In genomic region chr15:89547321-89547720, GRCm38 (mm10) we compare ENCODE assay signal across 8 mouse cellular contexts. TPM values are rescaled to one million over a fixed set of nuclear protein-coding genes. Genes with fewer than 3 reads are reported as not detected.
DNase-seq lines count a peak whose midpoint lies in the region; ATAC-seq and TF ChIP-seq lines count a peak whose summit lies in the region.

No protein-coding gene starts in this region.

- TF ChIP-seq EP300 in stomach, postnatal 0 days (optimal IDR thresholded peaks at IDR 0.05) = no peak

- no peak for TF ChIP-seq CTCF in stomach, postnatal 0 days (IDR thresholded peaks at IDR 0.05; ENCODE audit: low read depth)

- ATAC-seq in heart, embryonic 12.5 days (ENCODE audit: insufficient number of reproducible peaks, low FRiP score) = no peak
- ATAC-seq in stomach, embryonic 14.5 days (ENCODE audit: insufficient number of reproducible peaks, insufficient read depth, low FRiP score, low read depth) = no peak
- no peak for ATAC-seq in stomach, postnatal 0 days (ENCODE audit: low FRiP score, low TSS enrichment)

- peaks cover 15% of the 10 kb centered on the region for H3K4me1 ChIP-seq in heart, embryonic 12.5 days (replicated peaks)
- no peaks in the 10 kb centered on the region for H3K4me1 ChIP-seq in stomach, embryonic 14.5 days (ENCODE audit: control insufficient read depth, insufficient read depth, low read length)
- no peaks in the 10 kb centered on the region for H3K4me1 ChIP-seq in stomach, postnatal 0 days (replicated peaks; ENCODE audit: control insufficient read depth, insufficient read depth)
- peaks cover 19% of the 10 kb centered on the region for H3K4me1 ChIP-seq in limb, embryonic 10.5 days

- no peak for DNase-seq in heart, postnatal 10 days
- DNase-seq in stomach, postnatal 0 days (ENCODE audit: low spot score) = no peak
- DNase-seq in limb, embryonic 10.5 days (ENCODE audit: low spot score) = no peak
- DNase-seq in right cerebral cortex, adult 18-20 months = no peak
- no peak for DNase-seq in kidney, adult 11 months
- no peak for DNase-seq in right cerebral cortex, postnatal 25 days

- peaks cover 34% of the 10 kb centered on the region for H3K36me3 ChIP-seq in heart, embryonic 12.5 days
- no peaks in the 10 kb centered on the region; the same call in 1 of the 2 replicates for H3K36me3 ChIP-seq in stomach, embryonic 14.5 days (ENCODE audit: control insufficient read depth, insufficient read depth, low read length)
- H3K36me3 ChIP-seq in stomach, postnatal 0 days (ENCODE audit: control insufficient read depth, insufficient read depth, low read length) = no peaks in the 10 kb centered on the region
- H3K36me3 ChIP-seq in limb, embryonic 10.5 days = peaks cover 50% of the 10 kb centered on the region

- WGBS in heart, embryonic 12.5 days = 60% methylated on average over 8 of the region's 8 CpGs
- 56% methylated on average over 8 of the region's 8 CpGs for WGBS in stomach, embryonic 14.5 days
- WGBS in stomach, postnatal 0 days = 57% methylated on average over 8 of the region's 8 CpGs
- WGBS in limb, embryonic 10.5 days = 50% methylated on average over 8 of the region's 8 CpGs

- no peaks in the 10 kb centered on the region for H3K9me3 ChIP-seq in heart, embryonic 12.5 days (replicated peaks)
- no peaks in the 10 kb centered on the region for H3K9me3 ChIP-seq in stomach, embryonic 14.5 days (ENCODE audit: control insufficient read depth, low read depth, low read length)
- H3K9me3 ChIP-seq in stomach, postnatal 0 days (ENCODE audit: control insufficient read depth, low read length) = no peaks in the 10 kb centered on the region
- H3K9me3 ChIP-seq in limb, embryonic 10.5 days (replicated peaks) = no peaks in the 10 kb centered on the region

- H3K4me2 ChIP-seq in heart, embryonic 12.5 days = peak overlapping the region; percentile 84
- H3K4me2 ChIP-seq in stomach, embryonic 14.5 days (replicated peaks; ENCODE audit: low read depth, low read length) = peak overlapping the region; percentile 44
- H3K4me2 ChIP-seq in stomach, postnatal 0 days (replicated peaks; ENCODE audit: low read depth) = no peak overlapping the region

- peaks cover 38% of the 10 kb centered on the region for H3K27me3 ChIP-seq in heart, embryonic 12.5 days (replicated peaks)
- H3K27me3 ChIP-seq in stomach, embryonic 14.5 days (ENCODE audit: control insufficient read depth, insufficient read depth, low read length) = no peaks in the 10 kb centered on the region
- no peaks in the 10 kb centered on the region for H3K27me3 ChIP-seq in stomach, postnatal 0 days (ENCODE audit: control insufficient read depth, insufficient read depth, low read length)
- H3K27me3 ChIP-seq in limb, embryonic 10.5 days (ENCODE audit: low read depth, poor library complexity, severe bottlenecking) = peaks cover 48% of the 10 kb centered on the region

- peak overlapping the region; percentile 46 for H3K4me3 ChIP-seq in heart, embryonic 12.5 days
- H3K4me3 ChIP-seq in stomach, embryonic 14.5 days (ENCODE audit: low read depth, low read length) = 0 out of 2 replicates have a peak overlapping the region, but pooled peaks have one; percentile 26
- no peak overlapping the region for H3K4me3 ChIP-seq in stomach, postnatal 0 days (ENCODE audit: low read depth, low read length)
- peak overlapping the region; percentile 51 for H3K4me3 ChIP-seq in limb, embryonic 10.5 days

- intact Hi-C loops in heart, postnatal 10 days (cut with DNase I) = no loop called here

- no peak overlapping the region for H3K9ac ChIP-seq in heart, embryonic 12.5 days
- no peak overlapping the region for H3K9ac ChIP-seq in stomach, embryonic 14.5 days (replicated peaks; ENCODE audit: low read depth, low read length)
- H3K9ac ChIP-seq in stomach, postnatal 0 days (ENCODE audit: low read length) = no peak overlapping the region

- H3K27ac ChIP-seq in heart, embryonic 12.5 days (ENCODE audit: poor library complexity, severe bottlenecking) = no peak overlapping the region
- no peak overlapping the region for H3K27ac ChIP-seq in stomach, embryonic 14.5 days (ENCODE audit: low read length)
- no peak overlapping the region for H3K27ac ChIP-seq in stomach, postnatal 0 days (replicated peaks)
- H3K27ac ChIP-seq in limb, embryonic 10.5 days = 0 out of 2 replicates have a peak overlapping the region, but pooled peaks have one; percentile 63

RNA-seq across cellular contexts. Expression of gene Acr, which starts 20.8 kb away (rescaled TPM):
- 0.29 and 0.42 TPM in 2 replicates for polyA plus RNA-seq in heart, embryonic 12.5 days (2016; fragmentation: Nextera tagmentation; extraction: Ambion mirVana)
- total RNA-seq in heart, postnatal 10 days (2021) = 1 to 10 TPM in 1 of 2 experiments, under 1 TPM in 1; 0.55 to 1.5 TPM
- polyA plus RNA-seq in stomach, embryonic 14.5 days (2014; fragmentation: Nextera tagmentation; extraction: Ambion mirVana) = 0.27 and 0.64 TPM in 2 replicates
- polyA plus RNA-seq in stomach, postnatal 0 days (2015; fragmentation: Nextera tagmentation; extraction: Ambion mirVana) = 0.08 TPM in 1 of 2 replicates, not detected in the other
- 0.10 TPM in 1 of 2 replicates, not detected in the other for polyA plus RNA-seq in limb, embryonic 10.5 days (2016; fragmentation: Nextera tagmentation; extraction: Ambion mirVana)

RNA-seq across cellular contexts. Expression of gene Rabl2, which starts 44.4 kb away (rescaled TPM):
- 20.3 and 21.1 TPM in 2 replicates for polyA plus RNA-seq in heart, embryonic 12.5 days (2016; fragmentation: Nextera tagmentation; extraction: Ambion mirVana)
- 1 to 10 TPM; 8.0 to 9.1 TPM for total RNA-seq in heart, postnatal 10 days (2021)
- polyA plus RNA-seq in stomach, embryonic 14.5 days (2014; fragmentation: Nextera tagmentation; extraction: Ambion mirVana) = 52.6 and 52.8 TPM in 2 replicates
- 13.4 and 14.2 TPM in 2 replicates for polyA plus RNA-seq in stomach, postnatal 0 days (2015; fragmentation: Nextera tagmentation; extraction: Ambion mirVana)
- 64.8 and 65.6 TPM in 2 replicates for polyA plus RNA-seq in limb, embryonic 10.5 days (2016; fragmentation: Nextera tagmentation; extraction: Ambion mirVana)

RNA-seq across cellular contexts. Expression of gene Shank3, which starts 47.9 kb away (rescaled TPM):
- polyA plus RNA-seq in heart, embryonic 12.5 days (2016; fragmentation: Nextera tagmentation; extraction: Ambion mirVana) = 2.9 and 3.0 TPM in 2 replicates
- 10 to 100 TPM; 82.6 to 86.1 TPM for total RNA-seq in heart, postnatal 10 days (2021)
- 2.4 and 2.8 TPM in 2 replicates for polyA plus RNA-seq in stomach, embryonic 14.5 days (2014; fragmentation: Nextera tagmentation; extraction: Ambion mirVana)
- 0.35 and 0.40 TPM in 2 replicates for polyA plus RNA-seq in stomach, postnatal 0 days (2015; fragmentation: Nextera tagmentation; extraction: Ambion mirVana)
- 2.1 and 2.8 TPM in 2 replicates for polyA plus RNA-seq in limb, embryonic 10.5 days (2016; fragmentation: Nextera tagmentation; extraction: Ambion mirVana)
